Mouse (Mus musculus): ENCODE measurements around the gene Slc6a3. TPM values are rescaled to one million over a fixed set of nuclear protein-coding genes. Genes with fewer than 3 reads are reported as not detected.

Gene Slc6a3
- polyA plus RNA-seq, 1 experiment from 2014 or later: not detected

DNA sequence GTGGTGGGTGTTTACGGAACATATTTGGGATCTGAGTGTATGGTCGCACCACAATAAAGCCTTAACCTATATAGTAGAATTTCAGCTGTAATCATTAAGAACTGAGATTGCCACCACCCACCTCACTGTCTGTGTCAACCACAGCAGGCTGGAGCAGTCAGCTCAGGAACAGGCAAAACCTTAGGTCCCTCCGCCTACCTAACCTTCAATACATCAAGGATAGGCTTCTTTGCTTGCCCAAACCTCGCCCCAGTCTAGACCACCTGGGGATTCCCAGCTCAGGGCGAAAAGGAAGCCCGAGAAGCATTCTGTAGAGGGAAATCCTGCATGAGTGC, 89.8 kb downstream of the Slc6a3 start:
- no peak for ATAC-seq
- POLR2A ChIA-PET: no interaction called here
- TF ChIP-seq CTCF (IDR thresholded peaks at IDR 0.05): no peak
- H3K27me3 ChIP-seq: no peaks in the 10 kb centered on the region
- DNase-seq (ENCODE audit: low read depth, low spot score): no peak
- CTCF ChIA-PET: interaction anchor here (0.7 to 1.2 kb wide), 2 partner anchors 58 to 201 kb away, joined by 3 to 4 read pairs; no protein-coding TSS in a partner anchor
- in situ Hi-C loops (cut with MboI; ENCODE audit: low pct_unique_long_range_greater_than_20kb): no loop called here

DNA sequence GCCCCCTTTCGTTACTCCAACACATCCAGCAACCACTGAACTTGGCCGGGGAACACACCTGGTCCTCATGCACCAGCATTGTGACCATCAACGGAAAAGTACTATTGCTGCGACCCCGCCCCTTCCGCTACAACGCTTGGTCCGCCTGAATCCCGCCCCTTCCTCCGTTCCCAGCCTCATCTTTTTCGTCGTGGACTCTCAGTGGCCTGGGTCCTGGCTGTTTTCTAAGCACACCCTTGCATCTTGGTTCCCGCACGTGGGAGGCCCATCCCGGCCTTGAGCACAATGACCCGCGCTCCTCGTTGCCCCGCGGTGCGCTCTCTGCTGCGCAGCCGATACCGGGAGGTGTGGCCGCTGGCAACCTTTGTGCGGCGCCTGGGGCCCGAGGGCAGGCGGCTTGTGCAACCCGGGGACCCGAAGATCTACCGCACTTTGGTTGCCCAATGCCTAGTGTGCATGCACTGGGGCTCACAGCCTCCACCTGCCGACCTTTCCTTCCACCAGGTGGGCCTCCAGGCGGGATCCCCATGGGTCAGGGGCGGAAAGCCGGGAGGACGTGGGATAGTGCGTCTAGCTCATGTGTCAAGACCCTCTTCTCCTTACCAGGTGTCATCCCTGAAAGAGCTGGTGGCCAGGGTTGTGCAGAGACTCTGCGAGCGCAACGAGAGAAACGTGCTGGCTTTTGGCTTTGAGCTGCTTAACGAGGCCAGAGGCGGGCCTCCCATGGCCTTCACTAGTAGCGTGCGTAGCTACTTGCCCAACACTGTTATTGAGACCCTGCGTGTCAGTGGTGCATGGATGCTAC, 90.4 kb downstream of the Slc6a3 start, which contains the start of gene Tert:
Gene Tert (plus strand): TSS at position 167 of the 805 bp plus-strand sequence.
- POLR2A ChIA-PET: no interaction called here

More for the DNA sequence above, 90.4 kb downstream of the Slc6a3 start, which contains the start of gene Tert:
- DNase-seq (ENCODE audit: low read depth, low spot score): no peak
- H3K27me3 ChIP-seq: no peaks in the 10 kb centered on the region
- ATAC-seq: no peak
- CTCF ChIA-PET: no interaction called here
- no peak for TF ChIP-seq CTCF (IDR thresholded peaks at IDR 0.05)
- in situ Hi-C loops (cut with MboI; ENCODE audit: low pct_unique_long_range_greater_than_20kb): no loop called here

Other genes starting within 250 kb of the Slc6a3 start
- 62.8 TPM for gene Mrpl36, start 208.2 kb upstream of the Slc6a3 start, polyA plus RNA-seq (2021)
- 188 TPM for gene Ndufs6, start 208.2 kb upstream of the Slc6a3 start, polyA plus RNA-seq (2021)
- gene Lpcat1, start 69.5 kb upstream of the Slc6a3 start, polyA plus RNA-seq (2021): 73.9 TPM
- gene Clptm1l, start 67.3 kb downstream of the Slc6a3 start, polyA plus RNA-seq (2021): 215 TPM
- 3.7 TPM for gene Tert, start 90.2 kb downstream of the Slc6a3 start, polyA plus RNA-seq (2021)
- 23.7 TPM for gene Slc6a18, start 141.3 kb downstream of the Slc6a3 start, polyA plus RNA-seq (2021)
- 20.4 TPM for gene Slc6a19, start 168.1 kb downstream of the Slc6a3 start, polyA plus RNA-seq (2021)
- 120 TPM for gene Slc12a7, start 196.3 kb downstream of the Slc6a3 start, polyA plus RNA-seq (2021)

Measured in Patski (cell line).